Mouse (Mus musculus): ENCODE data around the gene Gm7029. TPM values are rescaled to one million over a fixed set of nuclear protein-coding genes. Genes with fewer than 3 reads are reported as not detected.
A peak's percentile ranks its signal among the peaks of the same experiment; 100 is the strongest.
"Not testable (repeated sequence)": the region's sequence is repeated elsewhere in the genome, so short reads cannot be mapped to it uniquely, and the experiment has no call there.

Gm7029 gene
- polyA plus RNA-seq, 1 experiment from 2014 or later = not detected

- 43% methylated on average over 7 of the region's 9 CpGs for WGBS
- Histone ChIP-seq H3K9me3 (replicated peaks) (no peaks in the 10 kb centered on the region), H3K9ac (no peak overlapping the region), H3K27ac (no peak overlapping the region), H3K4me3 (replicated peaks) (no peak overlapping the region), H3K27me3 (no peaks in the 10 kb centered on the region), H3K4me1 (no peaks in the 10 kb centered on the region), H3K4me2 (no peak overlapping the region), H3K36me3 (no peaks in the 10 kb centered on the region)
- no peak for ATAC-seq (replicated peaks; ENCODE audit: low FRiP score)
Observed at GRCm38 (mm10) chr17:33865330-33866030, 8.2 kb upstream of the Gm7029 start.

- Histone ChIP-seq H3K4me2 (no peak overlapping the region), H3K36me3 (peaks cover 43% of the 10 kb centered on the region), H3K9me3 (replicated peaks) (no peaks in the 10 kb centered on the region), H3K27ac (no peak overlapping the region), H3K27me3 (no peaks in the 10 kb centered on the region), H3K9ac (no peak overlapping the region), H3K4me1 (no peaks in the 10 kb centered on the region), H3K4me3 (replicated peaks) (no peak overlapping the region)
- ATAC-seq (replicated peaks; ENCODE audit: low FRiP score) = no peak
- 85% methylated on average over 11 of the region's 11 CpGs for WGBS
Observed at GRCm38 (mm10) chr17:33874411-33874810, 774 bp downstream of the Gm7029 start.

- not testable (repeated sequence) for H3K9me3 ChIP-seq (replicated peaks); ATAC-seq (replicated peaks; ENCODE audit: low FRiP score); H3K4me2 ChIP-seq; H3K27me3 ChIP-seq; H3K9ac ChIP-seq; H3K4me1 ChIP-seq; H3K27ac ChIP-seq; H3K4me3 ChIP-seq (replicated peaks)
- WGBS = 81% methylated on average over 5 of the region's 5 CpGs
- peaks cover 54% of the 10 kb centered on the region for H3K36me3 ChIP-seq
Observed at GRCm38 (mm10) chr17:33875797-33876196, 2.2 kb downstream of the Gm7029 start.

- not testable (repeated sequence) for H3K4me2 ChIP-seq; H3K4me3 ChIP-seq (replicated peaks); H3K9ac ChIP-seq; H3K9me3 ChIP-seq (replicated peaks); H3K27me3 ChIP-seq; H3K27ac ChIP-seq; ATAC-seq (replicated peaks; ENCODE audit: low FRiP score)
- Histone ChIP-seq H3K36me3 (peaks cover 60% of the 10 kb centered on the region), H3K4me1 (peaks cover 14% of the 10 kb centered on the region)
- WGBS = 92% methylated on average over 10 of the region's 11 CpGs
Observed at GRCm38 (mm10) chr17:33884320-33884719, 10.7 kb downstream of the Gm7029 start.

GRCm38 (mm10) chr17:33887802-33888201 lies 14.2 kb downstream of the Gm7029 start:
- H3K4me2 ChIP-seq = peak overlapping the region; percentile 63; the same call in 1 of the 2 replicates
- WGBS = 70% methylated on average over 2 of the region's 2 CpGs

GRCm38 (mm10) chr17:33888230-33888629 lies 14.6 kb downstream of the Gm7029 start:
- Histone ChIP-seq H3K4me3 (replicated peaks) (0 out of 2 replicates have a peak overlapping the region, but pooled peaks have one; percentile 7), H3K4me2 (peak overlapping the region; percentile 63)

More at GRCm38 (mm10) chr17:33887802-33888201, 14.2 kb downstream of the Gm7029 start:
- not testable (repeated sequence) for H3K27ac ChIP-seq; H3K9me3 ChIP-seq (replicated peaks); ATAC-seq (replicated peaks; ENCODE audit: low FRiP score); H3K4me3 ChIP-seq (replicated peaks); H3K9ac ChIP-seq; H3K27me3 ChIP-seq
- Histone ChIP-seq H3K4me1 (peaks cover 18% of the 10 kb centered on the region), H3K36me3 (peaks cover 31% of the 10 kb centered on the region)

GRCm38 (mm10) chr17:33889941-33890532 lies 16.4 kb downstream of the Gm7029 start:
- not testable (repeated sequence) for H3K9me3 ChIP-seq (replicated peaks); H3K27me3 ChIP-seq; ATAC-seq (replicated peaks; ENCODE audit: low FRiP score)
- Histone ChIP-seq H3K36me3 (peaks cover 16% of the 10 kb centered on the region), H3K27ac (peak overlapping the region; percentile 78), H3K4me3 (replicated peaks) (peak overlapping the region; percentile 71), H3K9ac (peak overlapping the region; percentile 68), H3K4me2 (peak overlapping the region; percentile 63), H3K4me1 (peaks cover 18% of the 10 kb centered on the region)
- under 1% methylated on average over 36 of the region's 44 CpGs for WGBS

More at GRCm38 (mm10) chr17:33888230-33888629, 14.6 kb downstream of the Gm7029 start:
- not testable (repeated sequence) for H3K9me3 ChIP-seq (replicated peaks); ATAC-seq (replicated peaks; ENCODE audit: low FRiP score); H3K27me3 ChIP-seq; H3K27ac ChIP-seq; H3K9ac ChIP-seq
- H3K4me1 ChIP-seq = peaks cover 18% of the 10 kb centered on the region
- H3K36me3 ChIP-seq = peaks cover 27% of the 10 kb centered on the region

- WGBS = under 1% methylated on average over 49 of the region's 49 CpGs
Observed at GRCm38 (mm10) chr17:33890533-33891059, 17.0 kb downstream of the Gm7029 start, which contains the start of gene Kifc1. Kifc1 (minus strand) TSS chr17:33890661.

GRCm38 (mm10) chr17:33891357-33891756 lies 17.7 kb downstream of the Gm7029 start:
- 68% methylated on average over 2 of the region's 2 CpGs for WGBS
- no peak overlapping the region for H3K4me3 ChIP-seq (replicated peaks)
- no peak for ATAC-seq (replicated peaks; ENCODE audit: low FRiP score)

More at GRCm38 (mm10) chr17:33890533-33891059, 17.0 kb downstream of the Gm7029 start, which contains the start of gene Kifc1:
- Histone ChIP-seq H3K9me3 (replicated peaks) (no peaks in the 10 kb centered on the region), H3K27ac (peak within 1 kb of the TSS; percentile 78), H3K4me2 (peak within 1 kb of the TSS; percentile 63), H3K27me3 (no peaks in the 10 kb centered on the region), H3K36me3 (peaks cover 11% of the 10 kb centered on the region), H3K4me1 (peaks cover 18% of the 10 kb centered on the region), H3K9ac (peak within 1 kb of the TSS; percentile 68), H3K4me3 (replicated peaks) (peak within 1 kb of the TSS; percentile 71)
- peak; percentile 99 for ATAC-seq (replicated peaks; ENCODE audit: low FRiP score)

GRCm38 (mm10) chr17:33891892-33892291 lies 18.3 kb downstream of the Gm7029 start:
- H3K27me3 ChIP-seq; H3K4me3 ChIP-seq (replicated peaks); ATAC-seq (replicated peaks; ENCODE audit: low FRiP score); H3K4me2 ChIP-seq; H3K9me3 ChIP-seq (replicated peaks); H3K9ac ChIP-seq; H3K27ac ChIP-seq; H3K36me3 ChIP-seq: not testable (repeated sequence)
- WGBS = 75% methylated on average over 6 of the region's 6 CpGs
- H3K4me1 ChIP-seq = peaks cover 18% of the 10 kb centered on the region

More at GRCm38 (mm10) chr17:33891357-33891756, 17.7 kb downstream of the Gm7029 start:
- no peaks in the 10 kb centered on the region for H3K27me3 ChIP-seq
- H3K4me2 ChIP-seq = no peak overlapping the region
- H3K9me3 ChIP-seq (replicated peaks) = no peaks in the 10 kb centered on the region
- peaks cover 18% of the 10 kb centered on the region for H3K4me1 ChIP-seq
- no peak overlapping the region for H3K9ac ChIP-seq
- no peak overlapping the region for H3K27ac ChIP-seq
- H3K36me3 ChIP-seq = peaks cover 3% of the 10 kb centered on the region

- Histone ChIP-seq H3K4me3 (replicated peaks) (no peak overlapping the region), H3K27me3 (no peaks in the 10 kb centered on the region), H3K9ac (no peak overlapping the region), H3K4me1 (peaks cover 18% of the 10 kb centered on the region), H3K4me2 (no peak overlapping the region), H3K9me3 (replicated peaks) (no peaks in the 10 kb centered on the region), H3K27ac (no peak overlapping the region), H3K36me3 (no peaks in the 10 kb centered on the region)
- no peak for ATAC-seq (replicated peaks; ENCODE audit: low FRiP score)
- 33% methylated on average over 7 of the region's 7 CpGs for WGBS
Observed at GRCm38 (mm10) chr17:33892429-33892828, 18.8 kb downstream of the Gm7029 start.

- not testable (repeated sequence) for H3K27ac ChIP-seq; H3K4me3 ChIP-seq (replicated peaks); H3K9ac ChIP-seq; H3K27me3 ChIP-seq; ATAC-seq (replicated peaks; ENCODE audit: low FRiP score); H3K36me3 ChIP-seq; H3K9me3 ChIP-seq (replicated peaks); H3K4me2 ChIP-seq
- 80% methylated on average over 4 of the region's 4 CpGs for WGBS
- H3K4me1 ChIP-seq = peaks cover 15% of the 10 kb centered on the region
Observed at GRCm38 (mm10) chr17:33893011-33893410, 19.4 kb downstream of the Gm7029 start.
